Mouse (Mus musculus) adrenal gland (tissue): Measurements from ENCODE around the gene Cd83.

Source experiments
- intact Hi-C: fragments of 180-260 bp; cut with DNase I; formaldehyde crosslinking; loops from one replicate; pipeline ENCODE4 v1.15.1; 2025

Gene Cd83

GRCm38 (mm10) chr13:43805159-43805758, 20.7 kb downstream of the Cd83 start:
- intact Hi-C loops, result no loop called here

- intact Hi-C loops, result no loop called here
Observed at GRCm38 (mm10) chr13:43806371-43807271, 22.0 kb downstream of the Cd83 start.

GRCm38 (mm10) chr13:43807272-43807675, 22.7 kb downstream of the Cd83 start:
- intact Hi-C loops, result no loop called here

DNA sequence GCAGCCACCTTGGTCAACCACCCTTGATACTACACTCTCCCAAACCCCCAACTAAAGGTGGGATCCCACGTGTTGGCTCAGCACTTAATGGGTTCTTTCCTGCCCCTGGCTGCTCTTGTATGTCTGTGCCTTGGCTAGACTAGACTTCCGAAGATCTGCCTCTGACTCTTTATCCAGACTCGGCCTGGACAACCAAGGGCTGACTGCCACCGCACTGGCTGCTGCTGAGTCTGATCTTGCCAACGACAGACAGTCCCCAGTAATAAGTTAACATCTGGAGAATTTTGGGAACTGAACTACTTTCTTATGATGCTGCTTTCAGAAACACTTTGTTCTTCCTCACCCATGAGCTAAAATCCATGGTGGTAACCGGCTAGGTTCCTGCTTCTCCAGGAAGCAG, 26.0 kb downstream of the Cd83 start:
- intact Hi-C loops, result no loop called here

- intact Hi-C loops, result no loop called here
Observed at GRCm38 (mm10) chr13:43811835-43812234, 27.3 kb downstream of the Cd83 start.

DNA sequence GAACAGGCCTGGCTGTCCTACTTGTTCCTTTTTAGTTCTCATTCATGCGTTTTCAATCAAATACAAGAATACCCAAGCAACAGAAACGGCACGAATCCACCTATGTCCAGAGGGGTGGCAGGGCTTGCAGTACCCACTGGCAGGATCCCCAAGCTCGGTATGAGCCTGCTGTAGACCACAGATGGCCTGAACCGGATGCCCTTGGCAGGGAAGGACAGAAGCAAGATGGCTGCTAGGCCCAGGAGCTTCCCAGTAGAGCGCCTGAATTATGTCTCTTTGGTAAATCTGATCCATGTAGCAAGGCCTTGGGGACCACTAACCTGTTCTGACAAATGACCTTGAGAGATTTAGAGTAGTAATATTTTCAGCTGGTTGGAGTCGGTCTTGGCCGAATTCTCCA, 28.9 kb downstream of the Cd83 start:
- intact Hi-C loops, result no loop called here

GRCm38 (mm10) chr13:43817461-43817860, 32.9 kb downstream of the Cd83 start:
- intact Hi-C loops, result no loop called here

- intact Hi-C loops, result no loop called here
Observed at GRCm38 (mm10) chr13:43818307-43819019, 33.9 kb downstream of the Cd83 start.

DNA sequence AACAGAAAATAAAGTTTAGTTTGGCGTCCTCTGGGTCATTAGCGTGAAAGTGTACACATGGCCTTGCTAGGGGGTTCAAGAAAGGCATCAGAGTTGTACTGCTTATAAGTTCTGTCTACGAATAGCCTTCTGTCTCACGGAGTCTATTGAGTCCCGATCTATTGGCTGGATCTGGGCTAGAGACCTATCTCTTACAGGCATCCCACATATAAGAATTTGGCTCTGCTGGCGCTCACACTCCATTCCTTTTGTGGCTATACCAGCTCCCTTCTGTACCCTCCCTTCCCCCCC, 34.4 kb downstream of the Cd83 start:
- intact Hi-C loops, result no loop called here

GRCm38 (mm10) chr13:43820071-43820470, 35.5 kb downstream of the Cd83 start:
- intact Hi-C loops, result no loop called here

DNA sequence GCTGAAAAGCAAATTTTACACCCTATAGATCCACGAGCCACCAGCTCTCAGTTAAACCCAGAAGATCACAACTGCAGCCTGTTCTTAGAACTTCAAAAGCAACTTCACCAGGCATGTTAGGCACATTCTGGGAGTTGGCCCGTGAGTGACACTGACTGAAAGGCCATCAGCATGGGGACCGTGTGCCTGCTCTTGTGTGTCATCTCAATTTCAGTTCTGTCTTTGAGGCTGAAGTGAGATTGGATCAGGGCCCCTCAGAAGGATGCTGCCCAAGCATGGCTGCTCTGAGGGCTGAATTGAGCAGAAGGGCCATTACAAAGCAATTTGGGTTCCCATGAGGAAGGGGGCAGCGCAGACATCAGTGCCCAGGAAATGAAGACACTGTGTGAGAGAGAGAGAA, 37.7 kb downstream of the Cd83 start:
- intact Hi-C loops, result no loop called here

DNA sequence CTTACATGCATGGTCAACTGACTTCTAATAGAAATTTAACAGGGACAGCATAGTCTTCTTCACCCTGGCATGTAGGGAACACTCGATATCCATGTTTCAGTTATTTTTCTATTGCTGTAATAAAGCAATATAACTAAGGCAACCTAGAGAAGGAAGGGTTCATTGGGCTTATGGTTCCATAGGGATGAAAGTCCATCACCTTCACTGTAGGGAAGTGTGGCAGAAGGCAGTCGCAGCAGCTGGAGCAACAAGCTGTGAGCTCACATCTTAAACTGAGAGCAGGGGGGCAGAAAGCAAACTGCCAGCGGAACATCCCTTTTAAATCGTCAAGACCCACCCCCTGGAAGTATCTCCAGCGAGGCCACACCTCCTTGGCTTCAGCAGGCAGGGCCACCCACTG, 44.1 kb downstream of the Cd83 start:
- intact Hi-C loops, result no loop called here

DNA sequence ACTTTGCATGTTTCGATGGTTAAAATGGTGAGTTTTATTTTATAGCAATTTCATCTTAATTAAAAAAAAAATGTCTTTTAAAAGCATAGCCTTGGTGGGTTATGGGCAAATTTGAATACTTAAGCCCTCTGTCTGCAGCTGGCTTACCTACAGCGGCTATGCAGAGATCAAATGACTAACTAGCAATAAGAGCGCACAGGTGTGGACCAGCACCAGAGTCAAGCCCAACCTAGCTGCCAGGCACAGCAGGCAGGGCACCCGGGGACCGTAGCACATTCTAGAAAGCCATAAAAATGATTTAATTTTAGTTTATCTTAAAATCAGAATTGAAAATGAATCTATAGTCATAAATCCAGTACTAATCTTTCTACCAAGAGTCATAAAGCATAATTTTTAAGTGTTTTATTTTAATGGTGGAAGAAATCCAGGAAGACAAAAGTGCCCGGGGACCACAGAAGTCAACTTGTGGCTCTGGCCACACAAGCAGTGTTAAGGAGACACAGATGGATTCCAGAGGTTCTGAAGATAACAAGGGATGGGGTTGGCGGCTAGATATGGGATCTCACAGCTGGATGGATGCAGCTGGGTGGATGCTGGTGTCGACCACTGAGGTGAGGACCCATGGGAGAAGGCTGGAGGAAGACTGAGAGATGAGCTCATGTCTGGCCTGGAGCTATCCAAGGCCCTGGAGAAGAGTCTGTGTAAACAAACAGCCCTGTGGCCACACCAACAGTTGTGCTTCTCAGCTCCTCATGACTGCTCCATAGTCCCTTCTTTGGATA, 46.5 kb downstream of the Cd83 start:
- intact Hi-C loops, result no loop called here

GRCm38 (mm10) chr13:43832731-43833130, 48.2 kb downstream of the Cd83 start:
- intact Hi-C loops, result no loop called here

GRCm38 (mm10) chr13:43836376-43836775, 51.8 kb downstream of the Cd83 start:
- intact Hi-C loops, result no loop called here

DNA sequence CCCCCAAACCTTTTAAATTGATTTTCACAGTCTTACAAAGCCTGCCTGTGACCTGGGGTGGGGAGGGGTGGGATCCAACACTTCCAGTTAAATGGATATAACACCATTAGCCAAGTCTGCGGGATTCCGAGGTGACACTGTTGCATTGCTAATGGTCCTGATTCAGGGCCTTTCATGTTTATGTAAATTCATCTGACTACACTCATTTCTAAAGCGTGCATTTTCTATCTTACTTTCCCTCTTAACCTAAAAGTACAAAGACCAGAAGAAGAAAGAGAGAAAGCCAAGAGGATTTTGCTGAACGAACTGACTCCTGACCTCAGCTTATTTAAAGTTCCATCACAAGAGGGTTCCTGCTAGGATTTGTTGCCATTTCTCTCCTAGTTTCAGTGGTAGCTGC, 53.2 kb downstream of the Cd83 start:
- intact Hi-C loops, result no loop called here

GRCm38 (mm10) chr13:43845151-43845550, 60.6 kb downstream of the Cd83 start:
- intact Hi-C loops, result no loop called here

DNA sequence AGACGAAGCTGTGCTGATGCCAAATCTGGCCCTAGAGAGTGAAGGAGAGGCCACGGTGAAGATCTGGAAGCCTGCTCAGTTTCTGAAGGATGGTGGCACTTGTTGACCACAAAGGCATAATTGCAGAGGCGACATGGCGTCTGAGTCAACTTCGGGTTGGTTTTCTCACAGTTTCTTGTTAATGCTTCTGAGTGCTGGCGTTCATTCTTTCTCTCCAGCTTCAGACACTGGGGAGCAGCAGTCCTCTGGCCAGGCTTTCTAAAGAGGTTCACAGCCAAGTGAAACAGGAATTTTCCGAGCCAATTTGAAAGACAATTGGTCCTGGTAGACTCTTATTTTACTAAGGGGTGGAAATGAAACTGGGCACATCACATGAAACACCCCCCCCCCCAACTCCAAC, 62.6 kb downstream of the Cd83 start:
- intact Hi-C loops, result no loop called here

DNA sequence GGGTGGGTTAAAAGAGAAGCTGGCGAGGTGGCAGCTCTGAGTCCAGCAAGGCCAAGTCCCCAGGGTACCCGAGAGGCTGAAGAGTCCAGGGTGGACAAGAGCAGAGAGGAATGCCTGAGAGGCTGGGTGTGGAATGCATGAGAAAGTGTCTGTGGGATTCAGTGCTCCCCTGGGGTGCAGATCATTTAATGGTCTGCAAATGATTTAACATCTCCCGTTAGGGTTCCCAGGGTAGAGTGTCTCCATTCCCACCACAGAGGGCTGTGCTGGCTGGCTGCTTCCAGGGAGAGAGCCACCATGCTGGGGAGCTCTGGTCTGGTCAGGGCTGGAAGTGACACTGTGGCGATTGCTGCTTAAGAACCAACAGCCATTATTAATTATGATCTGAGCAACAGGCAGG, 65.2 kb downstream of the Cd83 start:
- intact Hi-C loops, result no loop called here

- intact Hi-C loops, result no loop called here
Observed at GRCm38 (mm10) chr13:43851108-43851507, 66.5 kb downstream of the Cd83 start.
